Mouse (Mus musculus): Measurements from ENCODE around the gene Mcm2.

DNA sequence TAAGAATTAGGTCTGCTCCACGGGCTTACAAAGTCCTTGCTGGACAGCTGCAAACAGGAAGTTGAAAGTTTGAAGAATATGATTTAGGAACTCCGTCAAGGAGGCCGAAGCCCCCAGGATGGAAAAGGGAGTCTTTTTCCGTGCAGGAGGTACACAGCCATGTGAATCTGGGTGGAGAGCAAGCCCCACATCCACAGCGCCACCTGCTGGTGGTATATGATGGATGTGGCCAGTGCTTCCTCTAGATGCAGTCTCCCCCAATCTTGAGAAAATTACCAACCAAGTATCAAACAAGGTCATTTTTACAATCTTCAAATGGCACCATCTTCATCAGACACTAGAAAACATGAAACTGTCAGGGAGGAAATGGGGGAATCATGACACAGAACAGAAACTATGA, 5.0 kb downstream of the Mcm2 start:
- no peak for TF ChIP-seq POLR2A (IDR thresholded peaks at IDR 0.05; ENCODE audit: control insufficient read depth, low read depth, low read length)
- peak; percentile 89; the same call in 1 of the 2 replicates for TF ChIP-seq CTCF (IDR thresholded peaks at IDR 0.05; ENCODE audit: control insufficient read depth, insufficient read depth, insufficient replicate concordance, low read depth, low read length)

Measured in testis, adult 2 months (tissue).